Mouse (Mus musculus): ENCODE data around the gene Enthd1.

DNA sequence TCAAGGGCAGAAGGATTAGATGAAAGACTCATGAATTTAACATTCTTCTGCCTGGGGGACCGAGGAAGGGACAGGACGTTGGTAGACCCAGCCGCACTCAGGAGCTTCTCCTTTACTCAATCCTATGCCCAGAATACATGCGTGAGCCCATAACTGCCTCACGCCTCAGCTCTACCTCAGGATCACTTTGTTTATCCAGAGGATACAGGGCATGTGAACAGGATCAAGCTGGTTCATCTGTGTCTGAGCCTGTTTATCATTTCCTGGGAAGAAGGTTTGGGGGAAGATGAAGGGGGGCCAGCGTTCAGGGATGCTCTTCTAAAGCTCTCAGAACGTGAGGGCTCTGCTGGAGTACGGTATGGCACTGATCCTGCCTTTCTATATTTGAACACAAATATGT, 82.6 kb downstream of the Enthd1 start:
- TF ChIP-seq CTCF (IDR thresholded peaks at IDR 0.05; ENCODE audit: borderline replicate concordance, control insufficient read depth, extremely low read depth, insufficient read depth, low read length, poor library complexity) (no peak), POLR2A (IDR thresholded peaks at IDR 0.05; ENCODE audit: control insufficient read depth, extremely low read depth, insufficient read depth, low read length, poor library complexity) (no peak)
